Mouse (Mus musculus) myocyte (in vitro differentiated cells): ENCODE results near the gene Tbl1x.

Experiments used
- MAX ChIP-seq: IDR thresholded peaks from one replicate; pipeline ENCODE4 v1.6.1; 2011; ENCODE audit warnings: low read depth, mild to moderate bottlenecking, control low read depth
- MYOG ChIP-seq, 3 experiments: IDR thresholded peaks; one replicate each; pipeline ENCODE4 v1.6.1; 2011; ENCODE audit warnings: control low read depth in 2 of 3, low read depth in 2 of 3, mild to moderate bottlenecking in 2 of 3; ENCODE audit not compliant: insufficient read length in 2 of 3, control insufficient read depth in 1 of 3, insufficient read depth in 1 of 3
- POLR2A ChIP-seq: IDR thresholded peaks from one replicate; pipeline ENCODE4 v1.6.1; 2011; ENCODE audit warnings: low read depth, mild to moderate bottlenecking, control low read depth, moderate library complexity; ENCODE audit not compliant: insufficient read length
- REST ChIP-seq: IDR thresholded peaks from one replicate; pipeline ENCODE4 v1.6.1; 2011; ENCODE audit warnings: mild to moderate bottlenecking, control low read depth, moderate library complexity; ENCODE audit not compliant: insufficient read depth, insufficient read length

DNA sequence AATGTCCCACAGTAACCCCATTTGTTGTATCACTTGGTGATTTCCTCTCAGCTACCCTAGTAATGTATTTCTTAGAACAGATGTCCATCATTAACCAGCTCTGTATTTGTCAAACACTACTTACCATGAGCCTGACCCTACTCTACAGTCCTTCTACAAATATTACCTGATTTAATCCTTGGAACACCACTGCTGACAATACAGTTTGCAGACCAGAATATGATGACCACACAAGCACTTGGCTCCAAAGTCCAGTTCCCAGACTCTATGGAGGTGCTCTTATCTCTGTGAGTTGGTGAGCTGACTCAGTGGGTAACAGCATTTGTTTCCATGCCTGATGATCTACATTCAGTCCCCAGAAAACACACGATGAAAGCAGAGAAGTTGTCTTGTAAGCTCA lies 37.3 kb upstream of the Tbl1x start:
- TF ChIP-seq POLR2A (no peak), MAX (no peak), MYOG (IDR thresholded peaks at IDR 0.05; ENCODE audit: control insufficient read depth in 1 of 3, insufficient read depth in 1 of 3, insufficient read length in 2 of 3, low read depth in 2 of 3) (no peak), REST (no peak)
